ENCODE assay signal across 9 mouse cellular contexts in the genomic region with DNA sequence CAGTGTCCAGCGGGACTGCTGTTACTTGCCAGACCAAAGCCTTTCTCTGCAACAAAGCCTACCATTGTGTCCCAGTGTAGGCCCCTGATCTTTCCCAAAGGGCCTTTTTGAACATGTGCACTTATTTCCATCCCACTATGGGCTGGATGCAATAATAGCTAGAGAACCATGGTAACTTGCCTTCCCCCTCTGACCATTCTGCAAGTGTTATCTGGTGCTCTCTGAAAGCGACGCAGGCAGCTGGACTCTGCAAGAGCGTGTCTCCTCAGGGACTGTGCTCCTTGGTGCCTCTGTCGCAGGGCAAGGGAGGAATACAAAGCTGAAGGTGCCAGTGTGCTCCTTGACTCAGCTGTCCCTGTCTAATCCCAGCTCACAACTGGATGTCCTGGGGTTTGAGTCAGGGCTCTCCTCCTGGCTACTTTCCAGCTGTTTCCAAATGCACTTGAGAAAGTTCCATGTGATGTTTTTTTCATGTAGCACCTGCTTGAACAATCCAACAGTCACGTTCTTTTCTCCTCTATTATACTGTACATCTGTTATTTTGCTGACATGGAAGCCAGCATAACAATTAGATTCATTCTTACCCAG.
DNase-seq lines count a peak whose midpoint lies in the region; ATAC-seq lines count a peak whose summit lies in the region.
"Had no signal": no experiment of that assay in that cellular context is flagged by ENCODE, and none has a peak within 500 bp of the region (broad histone marks: within the 10 kb centered on the region; RNA-seq: fewer than 3 reads in every experiment).

No protein-coding gene starts in this region.

- no peaks in the 10 kb centered on the region for H3K36me3 ChIP-seq in heart, embryonic 10.5 days
- no peaks in the 10 kb centered on the region for H3K36me3 ChIP-seq in hindbrain, embryonic 10.5 days
- H3K36me3 ChIP-seq in midbrain, embryonic 13.5 days = no peaks in the 10 kb centered on the region

- no peaks in the 10 kb centered on the region for H3K9me3 ChIP-seq in heart, embryonic 10.5 days
- no peaks in the 10 kb centered on the region for H3K9me3 ChIP-seq in hindbrain, embryonic 10.5 days
- no peaks in the 10 kb centered on the region for H3K9me3 ChIP-seq in midbrain, embryonic 13.5 days

- peak; percentile 89 for DNase-seq in heart, adult 11 months
- no peak for DNase-seq in heart, embryonic 10.5 days (ENCODE audit: low spot score)
- peak; percentile 18 for DNase-seq in brain, adult 2 months (ENCODE audit: low read depth, low spot score)
- DNase-seq in hindbrain, embryonic 10.5 days (ENCODE audit: low spot score) = peak; percentile 19
- no peak for DNase-seq in cerebellum, postnatal 4 days (ENCODE audit: low spot score in 2 of 2)
- no peak for DNase-seq in MN1 (ENCODE audit: low spot score)
- DNase-seq in spleen, postnatal 14 days (ENCODE audit: low spot score in 2 of 2) = no peak
- DNase-seq: adrenal gland, adult 2 months had no signal

- H3K9ac ChIP-seq in midbrain, embryonic 13.5 days (replicated peaks) = no peak overlapping the region

- 51% methylated on average over 6 of the region's 6 CpGs for WGBS in heart, embryonic 10.5 days
- 60% methylated on average over 6 of the region's 6 CpGs for WGBS in hindbrain, embryonic 10.5 days
- 28% methylated on average over 6 of the region's 6 CpGs for WGBS in midbrain, embryonic 13.5 days

- peaks cover 23% of the 10 kb centered on the region for H3K27me3 ChIP-seq in heart, embryonic 10.5 days (ENCODE audit: insufficient read depth, poor library complexity, severe bottlenecking)
- no peaks in the 10 kb centered on the region for H3K27me3 ChIP-seq in hindbrain, embryonic 10.5 days (ENCODE audit: insufficient read depth, poor library complexity, severe bottlenecking)
- H3K27me3 ChIP-seq in midbrain, embryonic 13.5 days = no peaks in the 10 kb centered on the region

- H3K4me3 ChIP-seq in heart, embryonic 10.5 days = no peak overlapping the region
- no peak overlapping the region for H3K4me3 ChIP-seq in hindbrain, embryonic 10.5 days
- no peak overlapping the region for H3K4me3 ChIP-seq in midbrain, embryonic 13.5 days (replicated peaks)

- ATAC-seq in midbrain, embryonic 13.5 days = peak; percentile 88

- H3K4me1 ChIP-seq in heart, embryonic 10.5 days = peaks cover 4% of the 10 kb centered on the region; the same call in 1 of the 2 replicates
- peaks cover 16% of the 10 kb centered on the region for H3K4me1 ChIP-seq in hindbrain, embryonic 10.5 days (replicated peaks)
- peaks cover 16% of the 10 kb centered on the region for H3K4me1 ChIP-seq in midbrain, embryonic 13.5 days (replicated peaks)

- H3K27ac ChIP-seq in heart, embryonic 10.5 days = no peak overlapping the region
- H3K27ac ChIP-seq in hindbrain, embryonic 10.5 days = peak overlapping the region; percentile 71
- peak overlapping the region; percentile 25; the same call in 1 of the 2 replicates for H3K27ac ChIP-seq in midbrain, embryonic 13.5 days

- no peak overlapping the region for H3K4me2 ChIP-seq in midbrain, embryonic 13.5 days (replicated peaks)

Comparison
In these comparisons a context has a peak if more than half of its experiments do, and no peak if none do; other contexts are left out.
1. DNase-seq: peak in heart, adult 11 months (single experiment), brain, adult 2 months (single experiment) and hindbrain, embryonic 10.5 days (single experiment); none in heart, embryonic 10.5 days (single experiment), cerebellum, postnatal 4 days (0 of 2), MN1 (single experiment) and spleen, postnatal 14 days (0 of 2).